Mouse (Mus musculus): ENCODE measurements around the gene 2310061N02Rik. TPM values are rescaled to one million over a fixed set of nuclear protein-coding genes. Genes with fewer than 3 reads are reported as not detected.

2310061N02Rik gene
- polyA plus RNA-seq, 1 experiment from 2014 or later: not detected

DNA sequence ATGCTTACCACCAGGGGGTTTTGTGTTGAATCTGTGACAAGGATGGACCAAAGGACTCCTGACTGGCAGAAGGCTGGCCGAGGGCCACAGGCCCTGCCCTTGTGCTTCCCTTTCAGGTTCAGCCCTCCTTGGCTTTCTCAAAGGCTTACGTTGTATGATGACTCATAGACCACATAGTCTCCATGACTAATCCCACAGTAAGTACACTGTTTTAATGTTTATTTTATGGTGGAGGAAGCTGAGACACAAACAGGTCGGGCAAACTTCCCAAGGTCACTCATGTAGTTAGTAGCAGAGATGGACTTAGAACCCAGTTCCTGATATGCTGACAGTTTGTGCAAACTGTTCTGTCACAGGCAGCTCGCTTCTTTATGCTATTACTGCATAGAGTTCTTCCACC, 3.0 kb upstream of the 2310061N02Rik start:
- Histone ChIP-seq H3K4me1 (ENCODE audit: control insufficient read depth, insufficient read depth, low read length) (0 out of 2 replicates have a peak, but pooled peaks cover 4% of the 10 kb centered on the region), H3K27ac (ENCODE audit: low read length) (no peak overlapping the region), H3K4me3 (ENCODE audit: low read length) (no peak overlapping the region), H3K9me3 (ENCODE audit: control insufficient read depth, low read length) (no peaks in the 10 kb centered on the region), H3K27me3 (replicated peaks; ENCODE audit: control insufficient read depth, insufficient read depth, low read length) (no peaks in the 10 kb centered on the region), H3K36me3 (ENCODE audit: control insufficient read depth, insufficient read depth, low read length) (no peaks in the 10 kb centered on the region), H3K9ac (ENCODE audit: low read depth, low read length) (no peak overlapping the region), H3K4me2 (ENCODE audit: low read depth, low read length) (no peak overlapping the region)
- ATAC-seq: peak; percentile 94
- WGBS: 53% methylated on average over 4 of the region's 4 CpGs

DNA sequence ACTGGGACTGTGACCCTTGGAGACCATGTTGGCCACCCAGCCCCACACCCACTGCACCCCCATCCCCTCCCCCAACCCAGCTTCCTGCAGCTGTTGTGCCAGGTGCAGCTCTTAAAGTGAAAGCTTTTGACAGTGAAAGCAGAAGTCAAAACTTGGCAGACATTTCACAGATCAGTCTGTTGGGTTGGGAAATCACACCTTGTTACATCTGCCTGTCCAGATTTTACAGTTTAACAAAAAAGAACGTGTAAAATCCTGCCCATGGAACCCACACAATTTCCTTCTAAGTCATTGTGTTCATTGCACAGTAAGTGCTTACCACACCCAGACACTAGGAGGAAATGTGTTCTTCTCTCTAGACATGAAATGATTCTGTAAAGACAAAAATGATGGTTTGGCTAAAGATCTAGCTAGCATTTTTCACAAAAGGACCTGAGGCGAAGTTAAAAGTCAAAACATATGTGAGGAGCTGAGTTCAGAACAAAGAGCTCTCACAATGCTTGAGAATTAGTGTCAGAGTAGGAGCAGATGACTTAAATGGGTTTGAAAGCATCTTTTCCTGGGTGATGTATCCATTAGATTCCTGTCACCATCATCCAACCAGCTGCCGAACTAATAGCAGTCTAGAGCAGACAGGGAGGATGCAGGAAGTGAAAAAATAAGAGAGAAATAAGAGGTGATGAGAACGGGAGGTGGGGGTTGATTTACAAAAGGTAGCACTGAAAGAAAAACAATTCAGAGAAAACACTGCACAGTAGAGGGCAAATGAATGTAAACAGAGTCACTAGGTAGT, 6.5 kb downstream of the 2310061N02Rik start:
- H3K27ac ChIP-seq (ENCODE audit: low read length): no peak overlapping the region
- WGBS: 52% methylated on average over 4 of the region's 4 CpGs

DNA sequence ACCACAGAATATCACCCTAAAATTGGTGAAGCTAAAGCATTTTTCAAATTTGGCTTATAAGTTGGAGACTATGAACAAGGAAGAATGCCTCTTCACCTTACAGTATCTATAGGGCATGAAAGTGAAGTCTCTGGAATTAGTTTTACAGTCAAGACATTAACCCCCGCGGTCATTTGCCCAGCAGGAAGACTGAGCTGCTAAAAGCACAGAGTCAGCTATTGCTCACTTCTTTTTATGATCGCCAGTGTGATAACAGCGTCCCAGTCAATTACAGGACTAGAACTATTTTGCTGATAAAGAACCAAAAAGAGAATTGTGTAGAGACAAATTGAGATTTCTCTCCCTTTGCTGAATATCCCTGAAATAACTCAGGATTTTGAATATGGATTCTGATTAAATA, 11.5 kb downstream of the 2310061N02Rik start:
- peak; percentile 70 for ATAC-seq
- 55% methylated on average over 4 of the region's 4 CpGs for WGBS
- H3K4me3 ChIP-seq (ENCODE audit: low read length): no peak overlapping the region

More for the DNA sequence above, 6.5 kb downstream of the 2310061N02Rik start:
- Histone ChIP-seq H3K4me3 (ENCODE audit: low read length) (no peak overlapping the region), H3K4me1 (ENCODE audit: control insufficient read depth, insufficient read depth, low read length) (no peaks in the 10 kb centered on the region), H3K36me3 (ENCODE audit: control insufficient read depth, insufficient read depth, low read length) (no peaks in the 10 kb centered on the region), H3K27me3 (replicated peaks; ENCODE audit: control insufficient read depth, insufficient read depth, low read length) (no peaks in the 10 kb centered on the region), H3K9me3 (ENCODE audit: control insufficient read depth, low read length) (no peaks in the 10 kb centered on the region), H3K4me2 (ENCODE audit: low read depth, low read length) (no peak overlapping the region), H3K9ac (ENCODE audit: low read depth, low read length) (no peak overlapping the region)
- ATAC-seq: no peak

DNA sequence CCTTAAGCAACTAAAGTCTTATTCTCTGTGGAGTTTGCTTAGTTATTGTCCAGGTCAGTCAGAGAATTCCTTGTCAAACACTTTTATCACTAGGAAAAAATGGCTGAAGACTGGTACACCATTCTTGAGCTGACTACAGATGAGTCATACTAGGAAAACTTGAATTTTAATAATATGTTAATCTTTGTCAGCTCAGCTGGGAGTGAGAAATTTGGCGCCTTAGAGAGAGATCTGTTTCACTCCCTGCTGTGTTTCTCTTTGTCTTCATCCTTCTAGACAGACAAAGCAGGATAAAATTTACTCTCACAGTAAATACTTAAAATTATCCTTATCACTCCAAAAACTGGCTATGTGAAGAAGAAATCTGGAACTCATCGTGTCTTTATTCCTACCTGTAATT, 26.5 kb downstream of the 2310061N02Rik start:
- Histone ChIP-seq H3K4me3 (ENCODE audit: low read length) (no peak overlapping the region), H3K4me1 (ENCODE audit: control insufficient read depth, insufficient read depth, low read length) (no peaks in the 10 kb centered on the region), H3K36me3 (ENCODE audit: control insufficient read depth, insufficient read depth, low read length) (no peaks in the 10 kb centered on the region), H3K27me3 (replicated peaks; ENCODE audit: control insufficient read depth, insufficient read depth, low read length) (no peaks in the 10 kb centered on the region), H3K4me2 (ENCODE audit: low read depth, low read length) (no peak overlapping the region), H3K27ac (ENCODE audit: low read length) (no peak overlapping the region), H3K9ac (ENCODE audit: low read depth, low read length) (no peak overlapping the region), H3K9me3 (ENCODE audit: control insufficient read depth, low read length) (no peaks in the 10 kb centered on the region)
- WGBS: 62% methylated on average over 2 of the region's 2 CpGs
- no peak for ATAC-seq

More for the DNA sequence above, 11.5 kb downstream of the 2310061N02Rik start:
- no peaks in the 10 kb centered on the region for H3K27me3 ChIP-seq (replicated peaks; ENCODE audit: control insufficient read depth, insufficient read depth, low read length)
- no peaks in the 10 kb centered on the region for H3K9me3 ChIP-seq (ENCODE audit: control insufficient read depth, low read length)
- no peaks in the 10 kb centered on the region for H3K4me1 ChIP-seq (ENCODE audit: control insufficient read depth, insufficient read depth, low read length)
- no peaks in the 10 kb centered on the region for H3K36me3 ChIP-seq (ENCODE audit: control insufficient read depth, insufficient read depth, low read length)
- no peak overlapping the region for H3K4me2 ChIP-seq (ENCODE audit: low read depth, low read length)
- H3K27ac ChIP-seq (ENCODE audit: low read length): no peak overlapping the region
- H3K9ac ChIP-seq (ENCODE audit: low read depth, low read length): no peak overlapping the region

DNA sequence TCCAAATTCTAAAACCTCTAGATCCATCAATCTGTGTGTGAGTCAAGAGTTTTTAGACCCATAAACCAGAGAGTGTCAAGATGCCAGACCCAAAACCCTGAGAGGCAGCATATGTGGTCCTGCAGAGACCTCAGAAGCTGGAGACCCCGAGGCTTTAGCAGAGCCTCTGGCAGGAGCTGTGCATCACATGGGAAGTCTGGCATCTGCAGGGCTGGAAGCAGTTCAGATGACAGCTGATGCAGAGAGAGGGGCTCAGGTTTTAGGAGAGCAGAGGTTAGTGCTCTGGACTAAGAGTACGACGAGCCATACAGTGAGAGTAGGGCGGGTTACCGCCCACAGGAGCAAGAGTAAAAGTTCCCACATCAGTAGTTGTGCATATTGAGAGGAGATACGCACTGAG, 28.7 kb downstream of the 2310061N02Rik start:
- Histone ChIP-seq H3K4me1 (ENCODE audit: control insufficient read depth, insufficient read depth, low read length) (no peaks in the 10 kb centered on the region), H3K36me3 (ENCODE audit: control insufficient read depth, insufficient read depth, low read length) (no peaks in the 10 kb centered on the region), H3K9ac (ENCODE audit: low read depth, low read length) (no peak overlapping the region), H3K9me3 (ENCODE audit: control insufficient read depth, low read length) (no peaks in the 10 kb centered on the region), H3K27me3 (replicated peaks; ENCODE audit: control insufficient read depth, insufficient read depth, low read length) (no peaks in the 10 kb centered on the region), H3K27ac (ENCODE audit: low read length) (no peak overlapping the region), H3K4me2 (ENCODE audit: low read depth, low read length) (no peak overlapping the region), H3K4me3 (ENCODE audit: low read length) (no peak overlapping the region)
- 77% methylated on average over 6 of the region's 6 CpGs for WGBS
- no peak for ATAC-seq

DNA sequence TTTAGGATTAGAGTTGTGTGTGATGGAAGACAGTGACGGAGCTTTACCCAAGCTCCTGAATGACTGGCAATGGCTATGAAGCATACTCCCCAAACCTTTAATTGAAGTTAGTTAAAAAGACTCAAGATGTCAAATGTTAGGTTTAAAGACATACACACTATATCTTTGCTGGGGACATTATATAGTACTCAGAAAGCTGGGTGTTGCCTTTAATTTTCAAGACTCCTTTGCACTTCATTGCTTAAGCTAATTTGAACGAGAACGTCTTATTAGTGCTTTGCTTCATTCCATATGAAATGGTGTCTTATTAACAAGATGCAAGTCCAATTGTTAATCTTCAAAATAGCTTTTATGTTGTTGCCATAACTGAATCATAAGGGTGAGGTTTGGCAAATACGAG, 36.2 kb downstream of the 2310061N02Rik start, which contains the start of gene Krtap27-1:
Krtap27-1 (minus strand) TSS at position 101 of the 400 bp plus-strand sequence.
- Histone ChIP-seq H3K9ac (ENCODE audit: low read depth, low read length) (no peak within 1 kb of the TSS), H3K4me1 (ENCODE audit: control insufficient read depth, insufficient read depth, low read length) (no peaks in the 10 kb centered on the region), H3K4me2 (ENCODE audit: low read depth, low read length) (no peak within 1 kb of the TSS), H3K9me3 (ENCODE audit: control insufficient read depth, low read length) (no peaks in the 10 kb centered on the region), H3K27me3 (replicated peaks; ENCODE audit: control insufficient read depth, insufficient read depth, low read length) (no peaks in the 10 kb centered on the region), H3K27ac (ENCODE audit: low read length) (no peak within 1 kb of the TSS), H3K36me3 (ENCODE audit: control insufficient read depth, insufficient read depth, low read length) (no peaks in the 10 kb centered on the region), H3K4me3 (ENCODE audit: low read length) (no peak within 1 kb of the TSS)
- no peak for ATAC-seq
- WGBS: 91% methylated on average over 4 of the region's 4 CpGs

DNA sequence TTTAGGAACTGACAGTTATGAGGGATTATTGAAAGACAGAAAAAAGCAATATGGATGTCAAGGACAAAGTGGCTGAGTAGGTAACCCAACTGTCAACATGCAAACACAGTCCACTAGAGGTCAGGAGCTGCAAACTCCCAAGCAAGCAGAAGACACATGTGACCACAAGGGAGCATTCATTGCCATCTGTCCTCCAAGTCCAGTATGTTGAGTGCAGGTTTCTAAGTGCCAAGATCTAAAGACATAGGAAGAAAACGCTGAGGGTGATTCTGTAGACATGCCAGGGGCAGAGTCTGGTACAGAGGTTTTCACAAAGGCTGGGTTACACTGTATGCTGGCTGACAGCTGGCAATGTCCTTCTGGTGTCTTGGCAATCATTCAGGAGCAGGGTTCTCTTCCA, 50.3 kb downstream of the 2310061N02Rik start:
- Histone ChIP-seq H3K27ac (ENCODE audit: low read length) (no peak overlapping the region), H3K9ac (ENCODE audit: low read depth, low read length) (no peak overlapping the region)
- 0 out of 2 replicates have a peak, but pooled peaks have one; percentile 16 for ATAC-seq

More for the DNA sequence above, 50.3 kb downstream of the 2310061N02Rik start:
- no peak overlapping the region for H3K4me2 ChIP-seq (ENCODE audit: low read depth, low read length)
- WGBS: 46% methylated on average over 1 of the region's 1 CpGs
- H3K4me1 ChIP-seq (ENCODE audit: control insufficient read depth, insufficient read depth, low read length): no peaks in the 10 kb centered on the region
- no peaks in the 10 kb centered on the region for H3K27me3 ChIP-seq (replicated peaks; ENCODE audit: control insufficient read depth, insufficient read depth, low read length)
- H3K4me3 ChIP-seq (ENCODE audit: low read length): no peak overlapping the region
- no peaks in the 10 kb centered on the region for H3K36me3 ChIP-seq (ENCODE audit: control insufficient read depth, insufficient read depth, low read length)
- no peaks in the 10 kb centered on the region for H3K9me3 ChIP-seq (ENCODE audit: control insufficient read depth, low read length)

Other genes with a start within 250 kb of the 2310061N02Rik start
- not detected in 2 replicates for gene Cldn17, start 201.0 kb downstream of the 2310061N02Rik start, polyA plus RNA-seq (2015; fragmentation: Nextera tagmentation; extraction: Ambion mirVana)
- gene Cldn8, start 144.8 kb downstream of the 2310061N02Rik start, polyA plus RNA-seq (2015; fragmentation: Nextera tagmentation; extraction: Ambion mirVana): 107 and 111 TPM in 2 replicates
- gene Krtap24-1, start 95.7 kb downstream of the 2310061N02Rik start, polyA plus RNA-seq (2015; fragmentation: Nextera tagmentation; extraction: Ambion mirVana): not detected in 2 replicates
- not detected in 2 replicates for gene 2310079G19Rik, start 80.3 kb downstream of the 2310061N02Rik start, polyA plus RNA-seq (2015; fragmentation: Nextera tagmentation; extraction: Ambion mirVana)
- 0.28 TPM in 1 of 2 replicates, not detected in the other for gene Krtap26-1, start 60.2 kb downstream of the 2310061N02Rik start, polyA plus RNA-seq (2015; fragmentation: Nextera tagmentation; extraction: Ambion mirVana)
- not detected in 2 replicates for gene Krtap27-1, start 36.3 kb downstream of the 2310061N02Rik start, polyA plus RNA-seq (2015; fragmentation: Nextera tagmentation; extraction: Ambion mirVana)
- gene Krtap13-1, start 20.9 kb upstream of the 2310061N02Rik start, polyA plus RNA-seq (2015; fragmentation: Nextera tagmentation; extraction: Ambion mirVana): not detected in 2 replicates
- gene Krtap13, start 43.7 kb upstream of the 2310061N02Rik start, polyA plus RNA-seq (2015; fragmentation: Nextera tagmentation; extraction: Ambion mirVana): 0.21 TPM in 1 of 2 replicates, not detected in the other
- gene 2310034C09Rik, start 50.9 kb upstream of the 2310061N02Rik start, polyA plus RNA-seq (2015; fragmentation: Nextera tagmentation; extraction: Ambion mirVana): 0.34 TPM in 1 of 2 replicates, not detected in the other
- gene 2310057N15Rik, start 66.2 kb upstream of the 2310061N02Rik start, polyA plus RNA-seq (2015; fragmentation: Nextera tagmentation; extraction: Ambion mirVana): not detected in 2 replicates
- gene Gm5965, start 69.9 kb upstream of the 2310061N02Rik start, polyA plus RNA-seq (2015; fragmentation: Nextera tagmentation; extraction: Ambion mirVana): not detected in 2 replicates
- gene Gm20741, start 104.3 kb upstream of the 2310061N02Rik start, polyA plus RNA-seq (2015; fragmentation: Nextera tagmentation; extraction: Ambion mirVana): not detected in 2 replicates
- not detected in 2 replicates for gene Krtap15, start 112.3 kb upstream of the 2310061N02Rik start, polyA plus RNA-seq (2015; fragmentation: Nextera tagmentation; extraction: Ambion mirVana)
- gene Krtap14, start 118.2 kb upstream of the 2310061N02Rik start, polyA plus RNA-seq (2015; fragmentation: Nextera tagmentation; extraction: Ambion mirVana): not detected in 2 replicates
- not detected in 2 replicates for gene Krtap19-1, start 161.4 kb upstream of the 2310061N02Rik start, polyA plus RNA-seq (2015; fragmentation: Nextera tagmentation; extraction: Ambion mirVana)
- gene Krtap19-2, start 166.3 kb upstream of the 2310061N02Rik start, polyA plus RNA-seq (2015; fragmentation: Nextera tagmentation; extraction: Ambion mirVana): not detected in 2 replicates
- not detected in 2 replicates for gene Krtap19-3, start 170.1 kb upstream of the 2310061N02Rik start, polyA plus RNA-seq (2015; fragmentation: Nextera tagmentation; extraction: Ambion mirVana)
- gene Krtap19-4, start 177.1 kb upstream of the 2310061N02Rik start, polyA plus RNA-seq (2015; fragmentation: Nextera tagmentation; extraction: Ambion mirVana): not detected in 2 replicates
- not detected in 2 replicates for gene Krtap19-5, start 188.5 kb upstream of the 2310061N02Rik start, polyA plus RNA-seq (2015; fragmentation: Nextera tagmentation; extraction: Ambion mirVana)
- gene Krtap19-9b, start 224.3 kb upstream of the 2310061N02Rik start, polyA plus RNA-seq (2015; fragmentation: Nextera tagmentation; extraction: Ambion mirVana): not detected in 2 replicates